Mouse (Mus musculus): ENCODE measurements around the gene Pabpc1l. TPM values are rescaled to one million over a fixed set of nuclear protein-coding genes. Genes with fewer than 3 reads are reported as not detected.
A peak's percentile ranks its signal among the peaks of the same experiment; 100 is the strongest.

Gene Pabpc1l
- polyA plus RNA-seq, 1 experiment from 2014 or later = 1.3 TPM

GRCm38 (mm10) chr2:164007547-164007946, 17.7 kb upstream of the Pabpc1l start:
- peak overlapping the region; percentile 64 for H3K27ac ChIP-seq
- no peak overlapping the region for H3K4me2 ChIP-seq
- H3K36me3 ChIP-seq (ENCODE audit: poor library complexity, severe bottlenecking) = peaks cover 13% of the 10 kb centered on the region
- no peak overlapping the region for H3K4me3 ChIP-seq
- H3K9ac ChIP-seq = no peak overlapping the region
- H3K27me3 ChIP-seq = no peaks in the 10 kb centered on the region
- no peaks in the 10 kb centered on the region for H3K9me3 ChIP-seq (replicated peaks)
- H3K4me1 ChIP-seq = peaks cover 14% of the 10 kb centered on the region
- no peak for ATAC-seq
- WGBS = 93% methylated on average over 8 of the region's 8 CpGs

GRCm38 (mm10) chr2:164007987-164008545, 17.2 kb upstream of the Pabpc1l start:
- Histone ChIP-seq H3K9me3 (replicated peaks) (no peaks in the 10 kb centered on the region), H3K27ac (peak overlapping the region; percentile 64), H3K4me1 (peaks cover 14% of the 10 kb centered on the region), H3K36me3 (ENCODE audit: poor library complexity, severe bottlenecking) (peaks cover 18% of the 10 kb centered on the region), H3K4me3 (no peak overlapping the region), H3K27me3 (no peaks in the 10 kb centered on the region), H3K4me2 (no peak overlapping the region), H3K9ac (no peak overlapping the region)
- no peak; the same call in 1 of the 2 replicates for ATAC-seq
- 50% methylated on average over 2 of the region's 2 CpGs for WGBS

GRCm38 (mm10) chr2:164009227-164009626, 16.0 kb upstream of the Pabpc1l start:
- ATAC-seq = no peak
- Histone ChIP-seq H3K4me2 (no peak overlapping the region), H3K4me1 (peaks cover 14% of the 10 kb centered on the region), H3K27me3 (no peaks in the 10 kb centered on the region), H3K4me3 (no peak overlapping the region), H3K9ac (no peak overlapping the region), H3K36me3 (ENCODE audit: poor library complexity, severe bottlenecking) (peaks cover 28% of the 10 kb centered on the region), H3K9me3 (replicated peaks) (no peaks in the 10 kb centered on the region), H3K27ac (no peak overlapping the region)
- 94% methylated on average over 6 of the region's 6 CpGs for WGBS

GRCm38 (mm10) chr2:164010496-164010895, 14.8 kb upstream of the Pabpc1l start:
- Histone ChIP-seq H3K9ac (no peak overlapping the region), H3K27ac (no peak overlapping the region), H3K9me3 (replicated peaks) (no peaks in the 10 kb centered on the region), H3K27me3 (no peaks in the 10 kb centered on the region), H3K36me3 (ENCODE audit: poor library complexity, severe bottlenecking) (peaks cover 41% of the 10 kb centered on the region), H3K4me2 (no peak overlapping the region), H3K4me1 (peaks cover 8% of the 10 kb centered on the region; the same call in 1 of the 2 replicates), H3K4me3 (no peak overlapping the region)
- WGBS = 89% methylated on average over 5 of the region's 5 CpGs
- ATAC-seq = no peak

GRCm38 (mm10) chr2:164010944-164011343, 14.3 kb upstream of the Pabpc1l start:
- Histone ChIP-seq H3K27me3 (no peaks in the 10 kb centered on the region), H3K36me3 (ENCODE audit: poor library complexity, severe bottlenecking) (peaks cover 45% of the 10 kb centered on the region), H3K27ac (no peak overlapping the region), H3K4me1 (peaks cover 4% of the 10 kb centered on the region; the same call in 1 of the 2 replicates), H3K4me3 (no peak overlapping the region), H3K4me2 (no peak overlapping the region), H3K9ac (no peak overlapping the region), H3K9me3 (replicated peaks) (no peaks in the 10 kb centered on the region)
- ATAC-seq = no peak
- WGBS = 87% methylated on average over 3 of the region's 3 CpGs

- H3K9ac ChIP-seq = no peak overlapping the region
Observed at GRCm38 (mm10) chr2:164015304-164015703, 9.9 kb upstream of the Pabpc1l start.

GRCm38 (mm10) chr2:164018910-164019309, 6.3 kb upstream of the Pabpc1l start:
- Histone ChIP-seq H3K4me3 (no peak overlapping the region), H3K36me3 (ENCODE audit: poor library complexity, severe bottlenecking) (peaks cover 63% of the 10 kb centered on the region), H3K9ac (no peak overlapping the region), H3K4me2 (no peak overlapping the region), H3K27me3 (no peaks in the 10 kb centered on the region), H3K9me3 (replicated peaks) (no peaks in the 10 kb centered on the region), H3K4me1 (no peaks in the 10 kb centered on the region), H3K27ac (no peak overlapping the region)
- no peak for ATAC-seq
- WGBS = 94% methylated on average over 3 of the region's 3 CpGs

More at GRCm38 (mm10) chr2:164015304-164015703, 9.9 kb upstream of the Pabpc1l start:
- Histone ChIP-seq H3K9me3 (replicated peaks) (no peaks in the 10 kb centered on the region), H3K27me3 (no peaks in the 10 kb centered on the region), H3K4me1 (no peaks in the 10 kb centered on the region), H3K4me2 (no peak overlapping the region), H3K36me3 (ENCODE audit: poor library complexity, severe bottlenecking) (peaks cover 88% of the 10 kb centered on the region), H3K4me3 (no peak overlapping the region), H3K27ac (no peak overlapping the region)
- no peak for ATAC-seq
- WGBS = 92% methylated on average over 16 of the region's 16 CpGs

GRCm38 (mm10) chr2:164019943-164020342, 5.3 kb upstream of the Pabpc1l start:
- Histone ChIP-seq H3K9me3 (replicated peaks) (no peaks in the 10 kb centered on the region), H3K36me3 (ENCODE audit: poor library complexity, severe bottlenecking) (peaks cover 53% of the 10 kb centered on the region), H3K9ac (no peak overlapping the region), H3K4me2 (no peak overlapping the region), H3K27me3 (no peaks in the 10 kb centered on the region), H3K27ac (no peak overlapping the region), H3K4me1 (no peaks in the 10 kb centered on the region), H3K4me3 (no peak overlapping the region)
- no peak for ATAC-seq
- WGBS = 93% methylated on average over 4 of the region's 4 CpGs

- 69% methylated on average over 2 of the region's 2 CpGs for WGBS
- no peak for ATAC-seq
- no peak overlapping the region for H3K9ac ChIP-seq
Observed at GRCm38 (mm10) chr2:164022104-164022503, 3.1 kb upstream of the Pabpc1l start.

GRCm38 (mm10) chr2:164031147-164031546, 5.9 kb downstream of the Pabpc1l start:
- no peak for ATAC-seq
- Histone ChIP-seq H3K36me3 (ENCODE audit: poor library complexity, severe bottlenecking) (no peaks in the 10 kb centered on the region), H3K4me2 (no peak overlapping the region), H3K27me3 (no peaks in the 10 kb centered on the region), H3K27ac (no peak overlapping the region), H3K4me3 (no peak overlapping the region), H3K9me3 (replicated peaks) (no peaks in the 10 kb centered on the region; the same call in 1 of the 2 replicates), H3K9ac (no peak overlapping the region), H3K4me1 (no peaks in the 10 kb centered on the region)
- WGBS = 81% methylated on average over 10 of the region's 10 CpGs

More at GRCm38 (mm10) chr2:164022104-164022503, 3.1 kb upstream of the Pabpc1l start:
- Histone ChIP-seq H3K36me3 (ENCODE audit: poor library complexity, severe bottlenecking) (peaks cover 31% of the 10 kb centered on the region), H3K27ac (no peak overlapping the region), H3K4me1 (no peaks in the 10 kb centered on the region), H3K9me3 (replicated peaks) (no peaks in the 10 kb centered on the region), H3K27me3 (no peaks in the 10 kb centered on the region), H3K4me2 (no peak overlapping the region), H3K4me3 (no peak overlapping the region)

- WGBS = 98% methylated on average over 3 of the region's 3 CpGs
- no peak overlapping the region for H3K27ac ChIP-seq
- no peaks in the 10 kb centered on the region for H3K36me3 ChIP-seq (ENCODE audit: poor library complexity, severe bottlenecking)
Observed at GRCm38 (mm10) chr2:164032973-164033372, 7.7 kb downstream of the Pabpc1l start.

GRCm38 (mm10) chr2:164036520-164037019, 11.3 kb downstream of the Pabpc1l start:
- Histone ChIP-seq H3K4me2 (no peak overlapping the region), H3K9ac (no peak overlapping the region), H3K9me3 (replicated peaks) (no peaks in the 10 kb centered on the region; the same call in 1 of the 2 replicates), H3K4me3 (no peak overlapping the region), H3K4me1 (no peaks in the 10 kb centered on the region), H3K27ac (no peak overlapping the region), H3K36me3 (ENCODE audit: poor library complexity, severe bottlenecking) (no peaks in the 10 kb centered on the region), H3K27me3 (no peaks in the 10 kb centered on the region)
- no peak; the same call in 1 of the 2 replicates for ATAC-seq
- WGBS = 55% methylated on average over 10 of the region's 10 CpGs

More at GRCm38 (mm10) chr2:164032973-164033372, 7.7 kb downstream of the Pabpc1l start:
- Histone ChIP-seq H3K4me3 (no peak overlapping the region), H3K4me1 (no peaks in the 10 kb centered on the region), H3K4me2 (no peak overlapping the region), H3K9ac (no peak overlapping the region), H3K9me3 (replicated peaks) (no peaks in the 10 kb centered on the region; the same call in 1 of the 2 replicates), H3K27me3 (no peaks in the 10 kb centered on the region)
- ATAC-seq = no peak

All from forebrain, embryonic 13.5 days (tissue).